ENCODE assay signal across 8 mouse cellular contexts in the genomic region with DNA sequence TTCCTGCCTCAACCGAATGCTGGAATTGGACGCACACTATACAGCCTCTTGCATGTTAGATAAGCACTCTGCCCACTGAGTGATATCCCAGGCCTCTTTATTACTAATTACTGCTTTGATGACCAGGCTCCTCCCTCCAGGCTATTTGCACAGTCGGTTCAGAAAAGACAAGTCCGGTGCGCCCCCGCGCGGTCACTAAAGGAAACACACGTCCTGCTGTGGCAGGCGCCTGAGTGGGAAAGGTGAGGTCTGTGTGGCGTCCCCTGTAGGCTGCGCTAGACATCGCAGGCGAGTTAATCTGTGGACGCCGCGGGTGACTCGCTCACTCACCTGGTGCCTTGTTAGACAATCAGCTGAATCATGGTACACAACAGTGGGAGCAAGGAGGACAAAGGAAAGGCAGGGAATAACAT. TPM values are rescaled to one million over a fixed set of nuclear protein-coding genes. Genes with fewer than 3 reads are reported as not detected.
DNase-seq lines count a peak whose midpoint lies in the region; ATAC-seq and TF ChIP-seq lines count a peak whose summit lies in the region.

No protein-coding gene starts in this region.

- intact Hi-C loops in gastrocnemius, adult 2 months (cut with DNase I) = loop anchor here (1.0 to 2.0 kb wide), 2 partner anchors 67 to 142 kb away; no protein-coding TSS in a partner anchor

- no peak; the same call in 1 of the 2 replicates for TF ChIP-seq CTCF in gastrocnemius, adult 2 months (IDR thresholded peaks at IDR 0.05)

- H3K4me3 ChIP-seq in gastrocnemius, adult 2 months = no peak overlapping the region

- peak; percentile 100 for DNase-seq in cerebellum, postnatal 36 days
- DNase-seq in gastrocnemius, adult 2 months = peak; percentile 96
- peak; percentile 87 to 97 for DNase-seq in left cerebral cortex, adult 8-10 months (ENCODE audit: low spot score in 2 of 2)
- peak; percentile 96 for DNase-seq in right cerebral cortex, postnatal 14 days
- peak; percentile 98 for DNase-seq in urinary bladder, postnatal 14 days (ENCODE audit: low spot score)

- ATAC-seq in activated CD4-positive, CD25-positive, alpha-beta regulatory T cell, adult 4 months = peak; percentile 70
- ATAC-seq in inflammation-experienced regulatory T-cells, adult 6 months = peak; percentile 80
- ATAC-seq in megakaryocyte progenitor cell, adult 5-6 weeks (replicated peaks; ENCODE audit: poor library complexity) = peak; percentile 98

- no peak overlapping the region for H3K27ac ChIP-seq in gastrocnemius, adult 2 months

RNA-seq across cellular contexts. Expression of a gene that starts 11.0 kb away (rescaled TPM):
- under 1 TPM; 0.46 to 0.48 TPM for polyA plus RNA-seq in activated CD4-positive, CD25-positive, alpha-beta regulatory T cell, adult 4 months (2017; shearing (Covaris generic))
- total RNA-seq in gastrocnemius, adult 2 months (2021) = 10 to 100 TPM; 39.9 to 46.5 TPM
- under 1 TPM; 0.45 to 0.49 (median 0.47) TPM for polyA plus RNA-seq in inflammation-experienced regulatory T-cells, adult 6 months (2017; shearing (Covaris generic))
- total RNA-seq in left cerebral cortex, adult 8-10 months (2022) = 1 to 10 TPM; 1.6 to 2.7 (median 2.3) TPM
- not detected in 2 replicates for total RNA-seq in megakaryocyte progenitor cell, adult 5-6 weeks (2015)
- 0.08 TPM in 1 of 2 replicates, not detected in the other for total RNA-seq in megakaryocyte progenitor cell, adult 5-6 weeks (2017)

RNA-seq across cellular contexts. Expression of a gene that starts 15.3 kb away (rescaled TPM):
- polyA plus RNA-seq in activated CD4-positive, CD25-positive, alpha-beta regulatory T cell, adult 4 months (2017; shearing (Covaris generic)) = under 1 TPM; 0.20 TPM
- 1 to 10 TPM; 2.0 to 2.1 TPM for total RNA-seq in gastrocnemius, adult 2 months (2021)
- polyA plus RNA-seq in inflammation-experienced regulatory T-cells, adult 6 months (2017; shearing (Covaris generic)) = under 1 TPM; 0.21 to 0.25 (median 0.24) TPM
- 10 to 100 TPM; 15.2 to 22.8 (median 18.4) TPM for total RNA-seq in left cerebral cortex, adult 8-10 months (2022)
- total RNA-seq in megakaryocyte progenitor cell, adult 5-6 weeks (2015) = 0.12 and 0.25 TPM in 2 replicates
- not detected in 2 replicates for total RNA-seq in megakaryocyte progenitor cell, adult 5-6 weeks (2017)

RNA-seq across cellular contexts. Expression of a gene that starts 58.7 kb away (rescaled TPM):
- 100 to 1,000 TPM; 309 to 413 TPM for polyA plus RNA-seq in activated CD4-positive, CD25-positive, alpha-beta regulatory T cell, adult 4 months (2017; shearing (Covaris generic))
- 10 to 100 TPM; 38.5 to 46.9 TPM for total RNA-seq in gastrocnemius, adult 2 months (2021)
- 100 to 1,000 TPM; 289 to 492 (median 352) TPM for polyA plus RNA-seq in inflammation-experienced regulatory T-cells, adult 6 months (2017; shearing (Covaris generic))
- total RNA-seq in left cerebral cortex, adult 8-10 months (2022) = 100 to 1,000 TPM; 123 to 128 (median 127) TPM
- 233 and 259 TPM in 2 replicates for total RNA-seq in megakaryocyte progenitor cell, adult 5-6 weeks (2015)
- 122 and 137 TPM in 2 replicates for total RNA-seq in megakaryocyte progenitor cell, adult 5-6 weeks (2017)

RNA-seq across cellular contexts. Expression of a gene that starts 59.0 kb away (rescaled TPM):
- 100 to 1,000 TPM; 117 TPM for polyA plus RNA-seq in activated CD4-positive, CD25-positive, alpha-beta regulatory T cell, adult 4 months (2017; shearing (Covaris generic))
- 10 to 100 TPM; 24.8 to 28.9 TPM for total RNA-seq in gastrocnemius, adult 2 months (2021)
- polyA plus RNA-seq in inflammation-experienced regulatory T-cells, adult 6 months (2017; shearing (Covaris generic)) = 100 to 1,000 TPM; 103 to 158 (median 113) TPM
- 10 to 100 TPM; 28.6 to 40.7 (median 32.0) TPM for total RNA-seq in left cerebral cortex, adult 8-10 months (2022)
- total RNA-seq in megakaryocyte progenitor cell, adult 5-6 weeks (2015) = 81.4 and 89.6 TPM in 2 replicates
- total RNA-seq in megakaryocyte progenitor cell, adult 5-6 weeks (2017) = 94.6 and 102 TPM in 2 replicates

Comparison
In these comparisons a context has a peak if more than half of its experiments do, and no peak if none do; other contexts are left out.
1. RNA of a gene that starts 11.0 kb away (total RNA-seq): 39.9 to 46.5 TPM in gastrocnemius, adult 2 months; 1.6 to 2.7 TPM in left cerebral cortex, adult 8-10 months and 0.08 TPM in megakaryocyte progenitor cell, adult 5-6 weeks; every median in the first group is over 10 times any median in the second.
2. RNA of a gene that starts 15.3 kb away (total RNA-seq): 15.2 to 22.8 TPM in left cerebral cortex, adult 8-10 months; 2.0 to 2.1 TPM in gastrocnemius, adult 2 months and 0.12 to 0.25 TPM in megakaryocyte progenitor cell, adult 5-6 weeks; every median in the first group is over 4 times any median in the second.
3. Peak in every context shown above with its lines, with median percentiles within 50 percentile points of each other: ATAC-seq and DNase-seq.